Mouse (Mus musculus) frontal cortex, postnatal 36 days (tissue): ENCODE results near the gene Tnfaip2.

Source experiments
- DNase-seq, 2 experiments: peaks; one replicate each; pipeline ENCODE4 v3.0.0; 2022; ENCODE audit warnings: low spot score in 2 of 2

Tnfaip2 gene

GRCm38 (mm10) chr12:111442309-111443010 lies at the start of gene Tnfaip2:
Gene Tnfaip2 (plus strand): TSS chr12:111442469.
- no peak for DNase-seq

DNA sequence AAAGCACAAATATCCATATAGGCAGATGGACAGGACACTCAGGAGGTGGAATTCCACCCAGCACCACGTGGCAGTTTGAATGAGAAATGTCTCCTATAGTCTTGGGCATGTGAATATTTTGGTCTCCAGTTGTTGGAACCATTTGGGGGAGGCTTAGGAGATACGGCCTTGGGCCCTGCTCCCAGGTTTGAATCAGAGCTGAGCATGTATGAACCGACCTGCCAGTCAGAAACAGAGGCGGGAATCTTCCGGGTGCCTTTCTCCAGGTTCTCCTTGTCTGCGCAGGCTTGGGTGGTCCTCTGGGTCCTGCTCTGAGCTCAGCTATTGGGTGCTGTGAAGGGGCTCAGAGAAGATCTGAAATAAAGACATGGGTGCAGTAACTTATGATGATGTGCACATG lies 48.3 kb upstream of the Tnfaip2 start:
- DNase-seq, result no peak

DNA sequence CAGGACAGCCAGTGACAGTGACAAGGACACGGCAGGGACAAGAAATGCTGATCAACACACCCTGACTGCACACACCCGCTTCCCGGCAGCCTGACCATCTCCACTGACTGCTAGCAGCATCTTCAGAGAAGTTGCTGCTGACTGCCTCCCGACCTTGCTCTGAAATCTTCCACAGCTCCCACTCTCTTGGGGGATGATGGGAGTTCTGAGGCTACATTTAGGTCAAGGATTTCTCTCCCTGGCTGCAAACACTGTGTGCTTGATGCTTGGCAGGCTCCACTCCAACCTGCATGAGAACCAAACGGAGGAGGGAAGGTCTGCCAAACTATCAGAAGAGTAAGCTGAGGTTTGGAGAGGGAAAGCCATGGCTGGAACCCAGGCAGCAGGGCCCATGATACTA lies 45.3 kb upstream of the Tnfaip2 start:
- DNase-seq, result no peak

- DNase-seq, result peak; percentile 70 to 80
Measured at GRCm38 (mm10) chr12:111401454-111402184, 40.6 kb upstream of the Tnfaip2 start.

GRCm38 (mm10) chr12:111404880-111405279 lies 37.4 kb upstream of the Tnfaip2 start:
- DNase-seq, result no peak

DNA sequence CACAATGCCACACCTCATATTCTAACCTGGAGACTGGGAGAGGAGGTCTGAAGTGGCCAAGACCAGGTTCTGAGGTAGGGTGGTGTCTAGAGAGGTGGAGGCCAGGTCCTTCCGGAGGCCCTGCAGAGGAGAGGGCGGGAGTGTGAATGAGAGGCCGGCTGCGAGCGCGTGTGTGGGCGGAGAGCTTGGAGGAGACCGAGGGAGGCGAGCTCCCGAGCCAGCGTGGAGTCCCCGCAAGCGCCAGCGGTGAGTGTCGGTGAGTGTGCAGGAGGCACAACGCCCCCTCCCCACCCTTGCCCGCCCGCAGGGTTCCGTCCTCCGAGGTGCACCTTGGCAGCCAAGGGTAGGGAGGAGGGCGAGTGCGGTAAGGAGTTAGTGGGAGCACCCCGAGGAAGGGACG lies 35.6 kb upstream of the Tnfaip2 start, which contains the start of gene Lbhd2:
TSS of gene Lbhd2 (plus strand) at position 188 of the 400 bp plus-strand sequence.
- DNase-seq, result no peak

GRCm38 (mm10) chr12:111409583-111409982 lies 32.7 kb upstream of the Tnfaip2 start:
- DNase-seq, result no peak

DNA sequence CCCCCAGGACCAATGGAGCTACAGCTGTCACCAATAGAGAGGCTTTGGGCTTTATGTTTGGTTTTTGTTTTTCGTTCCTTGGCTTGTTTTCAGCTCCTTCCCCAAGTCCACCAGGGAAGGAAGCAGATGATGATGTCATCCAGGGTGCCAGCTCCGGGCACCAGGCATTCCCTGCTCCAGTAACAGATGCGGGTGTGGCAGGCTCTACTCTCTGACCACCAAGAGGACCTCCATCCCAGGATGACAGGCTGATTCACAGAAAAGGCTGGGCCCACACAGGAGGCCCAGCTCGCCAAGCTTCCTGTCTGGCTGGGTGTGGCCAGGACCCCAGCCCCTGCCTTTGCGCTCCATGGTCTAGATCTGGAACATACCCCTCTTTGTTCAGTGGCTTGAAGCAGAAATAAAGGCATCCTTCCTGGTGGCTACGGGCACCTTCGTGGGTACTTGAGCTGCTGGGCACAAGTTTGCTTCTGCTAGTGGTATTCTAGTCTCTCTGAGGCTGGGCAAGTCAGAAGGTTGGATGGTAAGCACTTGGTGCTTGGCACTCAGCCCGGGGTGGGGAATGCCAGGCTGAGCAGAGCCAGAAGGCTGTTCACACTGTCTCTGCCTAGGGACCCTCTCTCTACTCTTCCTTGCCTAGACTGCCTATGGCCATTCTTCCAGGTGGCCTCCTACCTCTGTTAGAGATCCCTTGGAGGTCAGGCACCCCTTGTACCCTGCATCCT lies 30.5 kb upstream of the Tnfaip2 start:
- no peak for DNase-seq

GRCm38 (mm10) chr12:111412581-111413284 lies 29.5 kb upstream of the Tnfaip2 start:
- DNase-seq, result no peak

DNA sequence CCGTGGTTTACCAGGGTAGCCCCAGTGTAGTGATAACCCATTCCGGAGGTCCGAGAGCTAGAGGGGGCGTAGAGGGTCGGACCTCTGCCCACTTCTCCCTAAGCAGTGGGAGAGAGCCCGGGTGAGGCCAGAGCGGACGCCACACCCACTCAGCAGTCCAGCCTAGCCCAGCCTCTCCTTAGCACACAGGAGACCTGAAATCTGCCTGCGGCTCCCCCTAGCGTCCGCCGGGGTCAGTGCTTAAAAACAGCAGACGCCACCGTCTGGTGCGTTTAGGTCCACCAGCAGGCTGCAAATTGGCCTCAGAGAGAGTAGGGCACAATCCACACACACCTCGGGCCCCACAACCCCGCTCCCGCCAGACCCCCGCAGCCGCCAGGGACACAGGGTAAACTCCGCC lies 29.0 kb upstream of the Tnfaip2 start:
- DNase-seq, result peak; percentile 89 to 90

DNA sequence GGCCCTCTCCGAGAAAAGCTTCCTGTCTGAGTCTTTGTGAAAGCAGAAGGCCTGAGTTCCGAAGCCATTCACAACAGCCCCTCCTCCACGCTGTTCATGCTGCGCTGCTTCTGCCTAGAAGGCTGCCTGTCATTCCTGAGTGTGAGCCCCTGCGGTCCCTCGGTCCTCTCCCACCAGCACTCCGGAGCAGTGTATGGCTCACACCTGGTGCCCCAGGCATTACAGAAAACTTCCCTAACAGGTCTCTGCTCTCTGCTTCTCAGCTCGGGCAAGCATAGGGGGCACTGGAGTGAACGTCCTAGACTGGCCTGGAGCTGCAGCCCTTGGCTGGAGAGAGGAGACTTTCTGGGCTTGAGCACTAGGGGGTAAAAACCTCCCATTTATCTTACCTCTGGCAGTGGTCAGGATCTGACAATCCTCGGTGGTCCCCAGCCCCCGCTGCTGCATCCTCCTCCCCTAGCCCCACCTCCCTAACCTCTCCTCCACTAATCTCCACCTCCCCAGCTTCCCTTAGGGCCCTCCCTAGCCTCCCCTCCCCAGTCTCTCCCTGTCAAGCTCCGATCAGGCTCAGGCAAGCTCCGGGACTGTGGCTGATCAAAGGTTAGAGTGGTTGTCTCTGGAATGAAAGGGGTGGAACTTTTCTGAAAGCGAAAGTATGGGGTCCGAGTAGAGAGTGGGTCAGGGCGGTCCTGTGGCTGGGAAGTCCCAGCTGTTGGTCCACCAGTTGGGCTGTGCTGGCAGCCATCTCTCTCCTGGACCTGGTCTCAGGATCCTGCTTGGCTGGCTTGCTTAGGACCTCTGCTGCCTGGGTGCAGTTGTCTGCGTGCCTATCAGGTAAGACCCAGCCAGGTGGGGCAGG lies 25.1 kb upstream of the Tnfaip2 start, which contains the start of gene Exoc3l4:
TSS of gene Exoc3l4 (plus strand) at position 97 of the 859 bp plus-strand sequence.
- no peak for DNase-seq

DNA sequence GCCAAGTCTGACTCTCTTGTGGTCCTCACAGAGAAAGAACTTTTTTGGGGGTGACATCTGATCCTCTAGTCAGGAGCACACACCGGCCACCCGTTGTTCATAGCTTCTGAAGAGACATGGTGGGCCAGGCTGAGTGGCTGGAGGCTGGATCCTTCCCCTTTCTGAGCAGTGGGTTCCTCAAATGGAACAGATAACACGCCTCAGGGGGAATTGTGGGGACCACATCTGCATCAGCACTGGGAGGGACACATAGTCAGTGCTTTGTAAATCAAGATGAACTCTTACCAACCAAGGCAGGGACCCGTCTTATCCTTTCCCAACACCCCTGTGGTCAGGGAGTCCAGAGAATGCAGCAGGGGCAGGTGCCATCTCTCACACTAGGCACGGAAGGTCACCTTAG lies 22.4 kb upstream of the Tnfaip2 start:
- no peak for DNase-seq

DNA sequence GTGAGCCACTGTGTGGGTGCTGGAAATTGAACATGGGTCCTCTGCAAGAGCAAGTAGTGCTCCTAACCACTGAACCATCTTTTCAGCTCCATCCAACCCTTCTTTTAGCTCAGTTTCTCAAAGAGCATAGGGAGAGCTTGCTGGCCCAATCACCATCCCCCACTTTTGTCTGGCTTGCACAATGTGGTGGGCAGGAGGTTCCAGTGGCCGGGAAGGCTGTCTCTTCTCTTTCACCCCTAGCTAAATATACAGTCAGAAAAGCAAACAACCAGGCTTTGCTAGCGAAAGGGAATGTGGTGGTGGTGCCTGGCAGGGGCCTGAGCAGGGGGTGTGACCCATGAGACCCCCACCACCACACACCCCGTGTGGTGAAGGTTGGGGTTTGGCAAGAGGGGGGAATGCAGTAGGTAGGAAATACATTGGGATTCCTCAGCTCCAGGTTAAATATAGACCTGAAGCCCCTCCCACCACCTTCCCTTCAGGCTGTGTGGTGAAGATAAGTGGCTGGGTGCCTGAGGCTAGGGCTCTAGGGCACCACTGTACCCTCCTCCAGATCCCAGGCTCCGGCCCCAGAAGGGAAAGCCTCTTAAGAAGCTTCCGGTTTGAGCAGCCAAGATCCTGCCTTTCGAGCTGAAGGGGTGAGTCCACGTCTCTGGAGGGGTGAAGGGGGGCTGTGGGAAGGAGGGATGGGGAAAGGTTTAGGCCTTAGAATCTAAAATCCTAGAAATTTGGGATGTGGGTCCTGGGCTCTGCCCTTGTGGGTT lies 21.1 kb upstream of the Tnfaip2 start:
- no peak for DNase-seq

- DNase-seq, result no peak
Measured at GRCm38 (mm10) chr12:111422852-111423251, 19.4 kb upstream of the Tnfaip2 start.

DNA sequence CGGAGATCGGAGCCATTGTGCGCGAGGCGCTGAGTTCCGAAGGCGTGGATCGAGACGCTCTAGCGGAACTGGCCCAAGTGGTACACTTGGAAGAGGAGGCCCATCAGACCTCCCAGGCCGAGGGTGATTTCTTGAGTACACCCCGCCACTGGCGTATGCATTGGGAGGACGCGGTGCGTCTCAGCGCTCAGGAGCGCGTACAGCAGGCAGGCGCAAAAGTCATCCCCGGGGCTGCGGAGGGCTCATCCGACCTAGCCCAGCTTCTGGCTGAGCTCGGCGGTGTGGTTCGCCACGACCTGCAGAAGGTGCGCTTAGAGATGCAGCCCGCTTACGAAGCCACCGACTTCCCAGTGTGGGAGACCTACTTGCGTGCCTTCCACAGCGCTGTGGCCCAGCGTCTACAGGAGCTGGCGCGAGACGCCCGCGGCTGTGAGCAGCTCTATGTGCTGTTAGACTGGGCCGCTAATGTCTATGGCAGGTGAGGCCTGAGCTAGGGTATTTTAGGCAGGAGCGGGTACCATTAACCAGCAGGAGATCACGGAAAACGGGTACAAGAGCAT lies 18.6 kb upstream of the Tnfaip2 start:
- DNase-seq, result no peak

- no peak for DNase-seq
Measured at GRCm38 (mm10) chr12:111424547-111424946, 17.7 kb upstream of the Tnfaip2 start.

DNA sequence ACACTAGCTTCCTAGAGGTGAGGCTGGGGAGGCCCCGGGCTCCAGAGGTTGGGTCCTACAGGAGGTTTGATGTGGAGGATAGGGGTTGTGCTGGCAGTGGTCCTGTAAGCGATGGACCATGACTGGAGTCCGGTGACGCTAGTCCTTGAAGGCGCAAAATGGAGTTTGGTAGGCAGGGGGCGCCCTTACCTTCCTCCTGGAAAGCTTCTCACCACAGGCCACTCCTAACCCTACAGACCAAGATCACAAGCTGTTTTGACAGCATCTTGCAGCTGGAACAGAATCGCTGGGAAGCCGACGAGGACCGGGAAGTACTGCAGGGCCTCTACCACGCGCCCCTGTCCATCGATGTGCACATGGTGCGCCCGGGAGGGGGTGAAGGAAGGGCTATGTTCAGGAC lies 17.0 kb upstream of the Tnfaip2 start:
- peak; percentile 81 to 84 for DNase-seq

DNA sequence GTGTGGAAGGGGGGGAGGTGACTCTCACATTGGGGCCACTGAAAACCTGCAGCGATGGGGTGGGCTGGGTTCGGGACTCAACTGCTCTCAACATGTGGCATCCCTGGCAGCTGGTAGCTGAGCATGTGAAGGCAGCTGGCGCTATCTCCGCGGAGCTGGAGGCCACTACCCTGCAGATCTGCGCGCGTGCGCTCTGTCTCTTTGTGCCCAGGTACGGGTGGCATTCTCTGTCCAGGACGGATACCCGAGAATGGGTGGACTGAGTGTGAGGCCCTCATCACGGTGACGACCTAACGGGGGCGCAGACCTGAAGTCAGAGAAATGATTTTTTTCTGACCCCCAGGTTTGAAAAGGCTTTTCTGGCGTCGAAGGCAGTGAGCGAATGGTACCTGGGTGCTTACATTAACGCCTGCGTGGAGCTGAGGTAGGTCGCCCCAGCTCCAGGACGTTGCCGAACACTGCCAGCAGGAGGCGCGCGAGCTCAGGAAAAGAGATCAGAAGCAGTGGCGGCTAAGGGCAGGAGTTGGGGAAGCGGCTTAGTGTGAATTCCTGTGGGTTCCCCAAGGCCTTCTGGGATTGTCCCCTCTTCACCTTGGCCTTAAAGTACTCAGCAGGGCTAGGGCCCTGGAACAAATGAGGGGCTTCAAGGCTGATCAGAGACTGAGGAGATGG lies 16.3 kb upstream of the Tnfaip2 start:
- DNase-seq, result peak; percentile 93 to 97

- DNase-seq, result no peak
Measured at GRCm38 (mm10) chr12:111427438-111428113, 14.7 kb upstream of the Tnfaip2 start.
